Mouse (Mus musculus) skeletal muscle tissue, adult 2 months (tissue): ENCODE results near the gene Gm8909.
"Not testable (repeated sequence)": the region's sequence is repeated elsewhere in the genome, so short reads cannot be mapped to it uniquely, and the experiment has no call there.

ENCODE experiments used
- DNase-seq: peaks from one replicate; pipeline ENCODE4 v3.0.0-alpha.2; 2012; ENCODE audit warnings: low read depth, low spot score

The Gm8909 gene

GRCm38 (mm10) chr17:36161129-36162051 is 6.9 kb downstream of the Gm8909 start:
- DNase-seq, result no peak

DNA sequence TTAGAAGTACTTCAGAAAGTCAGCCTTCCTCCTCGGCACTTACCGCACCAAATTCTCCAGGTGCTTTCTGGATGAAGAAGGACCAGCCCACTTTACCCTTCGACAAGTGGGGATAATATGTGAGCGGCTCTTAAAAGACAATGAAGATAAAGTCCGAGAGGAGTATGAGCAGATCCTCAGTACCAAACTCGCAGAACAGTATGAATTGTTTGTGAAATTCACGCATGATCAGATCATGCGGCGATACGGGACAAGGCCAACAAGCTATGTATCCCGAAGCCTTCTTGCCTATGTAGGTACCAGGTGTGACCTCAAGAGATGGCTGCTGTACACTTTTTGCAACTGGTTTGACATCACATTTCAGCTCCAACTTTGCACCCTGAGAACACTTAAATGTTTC is 10.1 kb downstream of the Gm8909 start:
- not testable (repeated sequence) for DNase-seq

DNA sequence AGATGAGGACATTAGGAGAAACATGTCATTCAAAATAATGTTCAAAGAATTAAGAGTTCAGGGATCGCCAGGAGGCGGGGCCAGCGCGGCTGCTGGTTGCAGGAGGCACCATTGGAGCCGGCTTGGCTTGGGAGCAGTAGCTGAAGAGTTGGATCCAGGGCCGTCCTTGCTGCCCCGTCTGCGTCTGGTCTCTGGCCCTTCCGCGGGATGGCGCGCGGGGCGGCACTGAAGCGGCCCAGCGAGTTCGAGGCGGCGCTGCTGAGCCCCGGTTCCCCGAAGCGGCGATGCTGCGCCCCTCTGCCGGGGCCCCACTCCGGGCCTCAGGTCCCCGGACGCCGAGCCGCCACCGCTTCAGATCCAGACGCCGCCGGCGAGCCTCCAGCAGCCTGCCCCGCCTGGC is 10.6 kb downstream of the Gm8909 start:
- not testable (repeated sequence) for DNase-seq

GRCm38 (mm10) chr17:36154271-36155149 is 13.8 kb downstream of the Gm8909 start:
- DNase-seq, result no peak

GRCm38 (mm10) chr17:36151200-36151599 is 17.1 kb downstream of the Gm8909 start:
- not testable (repeated sequence) for DNase-seq

- not testable (repeated sequence) for DNase-seq
Measured at GRCm38 (mm10) chr17:36148468-36148867, 19.9 kb downstream of the Gm8909 start.

DNA sequence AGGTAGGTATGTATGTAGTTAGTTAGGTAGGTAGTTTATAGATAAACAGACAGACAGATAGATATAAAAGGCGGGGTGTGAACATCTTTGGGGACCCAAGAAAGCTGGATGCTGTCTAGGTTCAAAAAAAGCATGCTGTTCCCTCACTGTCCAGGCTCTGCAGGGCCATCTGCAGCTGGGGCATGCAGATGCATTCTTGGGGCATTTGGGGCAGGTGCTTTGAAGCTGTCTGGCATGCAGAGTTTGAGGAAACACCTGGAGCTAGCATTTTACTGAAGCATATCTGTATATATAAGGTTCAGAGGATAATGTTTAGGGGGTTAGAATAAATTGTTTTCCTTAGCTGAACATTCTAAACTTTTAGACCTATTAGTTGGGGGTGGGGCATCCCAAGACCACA is 21.4 kb downstream of the Gm8909 start:
- not testable (repeated sequence) for DNase-seq

- DNase-seq, result not testable (repeated sequence)
Measured at GRCm38 (mm10) chr17:36145861-36146156, 22.5 kb downstream of the Gm8909 start.

GRCm38 (mm10) chr17:36145111-36145860 is 23.1 kb downstream of the Gm8909 start:
- DNase-seq, result peak; percentile 5

DNA sequence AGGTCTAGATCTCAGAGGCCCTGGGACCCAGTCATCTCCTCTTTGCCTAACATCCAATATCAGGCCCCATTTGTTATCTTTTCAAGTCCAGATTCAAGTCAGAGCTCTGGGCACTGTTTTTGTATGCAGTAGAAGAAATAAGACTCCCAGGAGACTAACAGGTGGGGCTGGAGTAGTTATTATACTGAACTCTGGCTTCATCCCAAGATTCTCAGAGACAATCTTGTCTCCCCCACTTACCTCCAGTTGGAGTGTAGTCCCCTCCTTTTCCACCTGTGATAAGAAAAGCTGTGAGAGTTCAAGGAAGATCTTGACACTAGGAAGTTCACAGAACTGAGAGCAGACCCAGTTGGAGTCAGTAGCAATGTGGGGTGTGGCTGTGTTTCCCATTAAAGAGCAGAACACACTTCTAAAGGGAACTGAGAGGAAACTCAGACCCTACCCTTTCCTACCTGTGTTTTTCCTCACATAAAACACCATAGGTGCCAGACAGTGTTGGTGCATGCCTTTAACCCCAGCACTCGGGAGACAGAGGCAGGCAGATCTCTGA is 32.0 kb downstream of the Gm8909 start:
- DNase-seq, result not testable (repeated sequence)

DNA sequence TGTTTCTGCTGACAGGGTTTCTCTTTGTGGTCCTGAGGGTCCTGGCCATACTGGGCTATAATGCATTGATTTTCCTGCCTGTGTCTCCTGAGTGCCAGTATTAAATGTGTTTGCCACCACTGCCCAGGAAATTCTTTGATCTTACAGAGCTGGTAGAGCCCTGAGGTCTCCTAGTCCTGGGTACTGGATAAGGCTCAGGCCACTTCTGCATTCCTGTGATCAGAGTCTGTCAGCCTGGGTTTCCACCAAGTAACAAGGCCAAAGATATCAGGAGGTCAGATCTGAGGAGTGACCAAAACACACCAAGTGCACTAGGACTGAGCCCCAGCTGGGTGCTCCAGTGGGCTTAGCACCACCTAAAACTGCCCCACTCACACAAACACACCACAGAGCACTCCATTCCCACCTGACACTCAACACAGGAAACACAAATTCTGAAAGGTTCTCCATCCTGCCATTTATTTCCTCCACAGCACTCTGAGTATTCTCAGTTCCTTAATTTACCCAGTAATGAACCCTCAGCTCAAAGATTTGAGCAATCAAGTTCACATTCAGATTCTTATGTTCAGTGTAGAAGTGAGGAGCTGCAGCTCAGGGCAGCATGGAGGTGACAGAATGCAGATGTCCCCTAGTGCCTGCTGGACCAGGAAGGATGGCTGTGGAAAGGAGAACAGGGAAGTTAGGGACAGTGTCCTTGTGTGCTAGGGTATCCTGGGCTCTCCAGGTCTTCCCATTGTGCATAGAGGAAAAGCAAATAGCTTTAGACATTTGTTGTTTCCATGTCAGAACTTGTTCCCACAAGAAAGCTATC is 32.7 kb downstream of the Gm8909 start:
- DNase-seq, result not testable (repeated sequence)

GRCm38 (mm10) chr17:36131516-36132265 is 36.6 kb downstream of the Gm8909 start:
- no peak for DNase-seq

DNA sequence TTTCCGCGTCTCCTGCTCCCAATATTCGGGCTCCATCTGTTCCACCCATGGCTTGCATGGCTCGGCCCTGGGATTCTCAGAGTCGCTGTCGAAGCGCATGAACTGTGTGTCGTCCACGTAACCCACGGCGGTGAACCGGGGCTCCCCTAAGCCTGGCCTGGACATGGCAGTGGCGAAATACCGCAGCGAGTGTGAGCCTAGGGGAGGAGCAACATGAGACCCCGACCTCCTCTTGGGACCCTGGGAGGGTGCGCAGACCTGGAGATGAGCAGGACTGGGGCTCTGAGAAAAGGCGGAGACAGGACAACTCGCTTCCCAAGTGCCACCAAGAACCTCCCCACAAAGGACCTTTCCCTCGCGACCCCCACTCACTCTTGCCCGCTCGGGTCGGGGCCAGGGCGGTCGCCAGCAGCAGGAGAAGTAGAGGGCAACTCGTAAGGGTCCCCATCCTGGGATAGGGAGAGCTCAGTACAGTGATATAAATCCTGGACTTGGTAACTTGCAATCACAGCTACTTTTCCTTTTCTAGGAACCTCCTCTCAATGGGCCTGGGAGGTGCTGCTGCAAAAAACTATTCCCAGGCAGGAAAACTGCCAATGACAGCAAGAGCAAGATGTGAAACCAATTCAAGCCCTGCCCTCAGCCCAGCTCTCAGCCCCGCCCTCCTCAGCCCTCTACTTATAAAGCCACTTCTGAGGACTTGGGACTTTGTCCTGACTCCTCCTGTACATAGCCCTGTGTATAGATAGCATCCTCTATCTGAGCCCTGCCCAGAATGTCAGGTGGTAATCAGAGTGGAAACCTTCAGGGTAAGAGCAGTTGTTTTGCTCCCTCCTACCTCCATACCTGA is 39.1 kb downstream of the Gm8909 start, which contains the start of gene Gm7030:
Gene Gm7030, minus strand, starts transcription at position 458 of the 850 bp plus-strand sequence.
- not testable (repeated sequence) for DNase-seq

GRCm38 (mm10) chr17:36128525-36128924 is 39.8 kb downstream of the Gm8909 start:
- DNase-seq, result not testable (repeated sequence)

- DNase-seq, result not testable (repeated sequence)
Measured at GRCm38 (mm10) chr17:36124111-36124510, 44.2 kb downstream of the Gm8909 start.

GRCm38 (mm10) chr17:36121352-36122020 is 46.9 kb downstream of the Gm8909 start, which contains the start of gene Gm19684:
Gm19684 (plus strand) TSS chr17:36121678.
- DNase-seq, result peak; percentile 86

- DNase-seq, result not testable (repeated sequence)
Measured at GRCm38 (mm10) chr17:36120839-36121238, 47.5 kb downstream of the Gm8909 start.

GRCm38 (mm10) chr17:36116545-36116944 is 51.8 kb downstream of the Gm8909 start:
- DNase-seq, result not testable (repeated sequence)
